Mouse (Mus musculus) ES-Bruce4 (cell line): ENCODE data around the gene Atp2a1.

ENCODE experiments used
- CTCF ChIP-seq: IDR thresholded peaks from one replicate; pipeline ENCODE4 v1.8.1; 2011; ENCODE audit warnings: low read depth, low read length
- EP300 ChIP-seq: IDR thresholded peaks from 2 replicates; pipeline ENCODE4 v1.6.1; 2011; ENCODE audit warnings: low read depth, low read length; ENCODE audit not compliant: insufficient read depth
- POLR2A ChIP-seq: IDR thresholded peaks from one replicate; pipeline ENCODE4 v1.8.1; 2011; ENCODE audit warnings: low read length; ENCODE audit not compliant: insufficient read depth

- TF ChIP-seq CTCF (peak; percentile 93), POLR2A (no peak), EP300 (no peak)
Measured at GRCm38 (mm10) chr7:126436851-126437250, 26.1 kb downstream of the Atp2a1 start.
